Comparison of ENCODE assay signal across 8 mouse cellular contexts in genomic region chr15:82416797-82417789, GRCm38 (mm10). TPM values are rescaled to one million over a fixed set of nuclear protein-coding genes. Genes with fewer than 3 reads are reported as not detected.
DNase-seq lines count a peak whose midpoint lies in the region; ATAC-seq lines count a peak whose summit lies in the region.

No protein-coding gene starts in this region.

- peak; percentile 96 for ATAC-seq in lung, embryonic 16.5 days (ENCODE audit: low read depth)

- peak overlapping the region; percentile 52 for H3K9ac ChIP-seq in lung, embryonic 16.5 days (ENCODE audit: low read length)

- WGBS in hindbrain, embryonic 10.5 days = 20% methylated on average over 16 of the region's 16 CpGs
- 22% methylated on average over 15 of the region's 16 CpGs for WGBS in lung, embryonic 16.5 days

- no peaks in the 10 kb centered on the region for H3K27me3 ChIP-seq in hindbrain, embryonic 10.5 days (ENCODE audit: insufficient read depth, poor library complexity, severe bottlenecking)
- H3K27me3 ChIP-seq in lung, embryonic 16.5 days (ENCODE audit: control insufficient read depth, insufficient read depth, low read depth, low read length) = no peaks in the 10 kb centered on the region

- no peaks in the 10 kb centered on the region for H3K9me3 ChIP-seq in hindbrain, embryonic 10.5 days
- no peaks in the 10 kb centered on the region for H3K9me3 ChIP-seq in lung, embryonic 16.5 days (ENCODE audit: control insufficient read depth, low read length)

- H3K4me1 ChIP-seq in hindbrain, embryonic 10.5 days (replicated peaks) = peaks cover 10% of the 10 kb centered on the region
- H3K4me1 ChIP-seq in lung, embryonic 16.5 days (replicated peaks; ENCODE audit: control insufficient read depth, insufficient read depth, low read length) = peaks cover 10% of the 10 kb centered on the region

- H3K27ac ChIP-seq in hindbrain, embryonic 10.5 days = peak overlapping the region; percentile 60
- H3K27ac ChIP-seq in lung, embryonic 16.5 days (ENCODE audit: low read length) = peak overlapping the region; percentile 57; the same call in 1 of the 2 replicates

- H3K4me3 ChIP-seq in hindbrain, embryonic 10.5 days = peak overlapping the region; percentile 24
- peak overlapping the region; percentile 15; the same call in 1 of the 2 replicates for H3K4me3 ChIP-seq in lung, embryonic 16.5 days (ENCODE audit: low read length)

- DNase-seq in MN1 (ENCODE audit: low spot score) = peak; percentile 56
- peak; percentile 92 for DNase-seq in cerebellum, adult 9-10 months
- peak; percentile 57 to 89 for DNase-seq in frontal cortex, adult 2 months (ENCODE audit: extremely low spot score in 1 of 2, low spot score in 1 of 2)
- DNase-seq in hindbrain, embryonic 10.5 days (ENCODE audit: low spot score) = peak; percentile 78
- peak; percentile 91 for DNase-seq in layer of hippocampus, adult 9-11 months
- DNase-seq in ovary, postnatal 10 days (ENCODE audit: low spot score) = peak; percentile 50
- DNase-seq in thymus, postnatal 0 days (ENCODE audit: low spot score) = peak; percentile 70

- H3K4me2 ChIP-seq in lung, embryonic 16.5 days (ENCODE audit: low read depth, low read length) = peak overlapping the region; percentile 49

- H3K36me3 ChIP-seq in hindbrain, embryonic 10.5 days = no peaks in the 10 kb centered on the region
- H3K36me3 ChIP-seq in lung, embryonic 16.5 days (ENCODE audit: control insufficient read depth, insufficient read depth, low read length) = no peaks in the 10 kb centered on the region

RNA-seq across cellular contexts. Expression of gene Cyp2d10, which starts 10.1 kb away (rescaled TPM):
- not detected in 2 replicates for polyA plus RNA-seq in frontal cortex, adult 2 months (2012; rRNA removed)
- not detected in 2 replicates for polyA plus RNA-seq in hindbrain, embryonic 10.5 days (2016; fragmentation: Nextera tagmentation; extraction: Ambion mirVana)
- polyA plus RNA-seq in lung, embryonic 16.5 days (2015; fragmentation: Nextera tagmentation; extraction: Ambion mirVana) = 0.18 and 0.63 TPM in 2 replicates
- 0.10 TPM in 1 of 2 replicates, not detected in the other for polyA plus RNA-seq in thymus, postnatal 0 days (2015; fragmentation: Nextera tagmentation; extraction: Ambion mirVana)

RNA-seq across cellular contexts. Expression of gene Cyp2d9, which starts 16.1 kb away (rescaled TPM):
- not detected in 2 replicates for polyA plus RNA-seq in frontal cortex, adult 2 months (2012; rRNA removed)
- not detected in 2 replicates for polyA plus RNA-seq in hindbrain, embryonic 10.5 days (2016; fragmentation: Nextera tagmentation; extraction: Ambion mirVana)
- not detected in 2 replicates for polyA plus RNA-seq in lung, embryonic 16.5 days (2015; fragmentation: Nextera tagmentation; extraction: Ambion mirVana)
- polyA plus RNA-seq in thymus, postnatal 0 days (2015; fragmentation: Nextera tagmentation; extraction: Ambion mirVana) = not detected in 2 replicates

RNA-seq across cellular contexts. Expression of gene Cyp2d11, which starts 23.3 kb away (rescaled TPM):
- polyA plus RNA-seq in frontal cortex, adult 2 months (2012; rRNA removed) = not detected in 2 replicates
- polyA plus RNA-seq in hindbrain, embryonic 10.5 days (2016; fragmentation: Nextera tagmentation; extraction: Ambion mirVana) = not detected in 2 replicates
- polyA plus RNA-seq in lung, embryonic 16.5 days (2015; fragmentation: Nextera tagmentation; extraction: Ambion mirVana) = not detected in 2 replicates
- not detected in 2 replicates for polyA plus RNA-seq in thymus, postnatal 0 days (2015; fragmentation: Nextera tagmentation; extraction: Ambion mirVana)

RNA-seq across cellular contexts. Expression of gene Cyp2d22, which starts 37.0 kb away (rescaled TPM):
- 46.2 and 52.6 TPM in 2 replicates for polyA plus RNA-seq in frontal cortex, adult 2 months (2012; rRNA removed)
- polyA plus RNA-seq in hindbrain, embryonic 10.5 days (2016; fragmentation: Nextera tagmentation; extraction: Ambion mirVana) = 2.5 and 3.0 TPM in 2 replicates
- 9.7 and 12.7 TPM in 2 replicates for polyA plus RNA-seq in lung, embryonic 16.5 days (2015; fragmentation: Nextera tagmentation; extraction: Ambion mirVana)
- 1.8 and 2.7 TPM in 2 replicates for polyA plus RNA-seq in thymus, postnatal 0 days (2015; fragmentation: Nextera tagmentation; extraction: Ambion mirVana)

Comparison
In these comparisons a context has a peak if more than half of its experiments do, and no peak if none do; other contexts are left out.
1. Peak in every context shown above with its lines: DNase-seq, ATAC-seq, H3K4me3 ChIP-seq and H3K27ac ChIP-seq.